Mouse (Mus musculus): Measurements from ENCODE around the gene Cdc42ep1. TPM values are rescaled to one million over a fixed set of nuclear protein-coding genes. Genes with fewer than 3 reads are reported as not detected.

Cdc42ep1 gene
- 12.6 and 19.8 TPM in 2 replicates for polyA plus RNA-seq (2015; fragmentation: Nextera tagmentation; extraction: Ambion mirVana)

DNA sequence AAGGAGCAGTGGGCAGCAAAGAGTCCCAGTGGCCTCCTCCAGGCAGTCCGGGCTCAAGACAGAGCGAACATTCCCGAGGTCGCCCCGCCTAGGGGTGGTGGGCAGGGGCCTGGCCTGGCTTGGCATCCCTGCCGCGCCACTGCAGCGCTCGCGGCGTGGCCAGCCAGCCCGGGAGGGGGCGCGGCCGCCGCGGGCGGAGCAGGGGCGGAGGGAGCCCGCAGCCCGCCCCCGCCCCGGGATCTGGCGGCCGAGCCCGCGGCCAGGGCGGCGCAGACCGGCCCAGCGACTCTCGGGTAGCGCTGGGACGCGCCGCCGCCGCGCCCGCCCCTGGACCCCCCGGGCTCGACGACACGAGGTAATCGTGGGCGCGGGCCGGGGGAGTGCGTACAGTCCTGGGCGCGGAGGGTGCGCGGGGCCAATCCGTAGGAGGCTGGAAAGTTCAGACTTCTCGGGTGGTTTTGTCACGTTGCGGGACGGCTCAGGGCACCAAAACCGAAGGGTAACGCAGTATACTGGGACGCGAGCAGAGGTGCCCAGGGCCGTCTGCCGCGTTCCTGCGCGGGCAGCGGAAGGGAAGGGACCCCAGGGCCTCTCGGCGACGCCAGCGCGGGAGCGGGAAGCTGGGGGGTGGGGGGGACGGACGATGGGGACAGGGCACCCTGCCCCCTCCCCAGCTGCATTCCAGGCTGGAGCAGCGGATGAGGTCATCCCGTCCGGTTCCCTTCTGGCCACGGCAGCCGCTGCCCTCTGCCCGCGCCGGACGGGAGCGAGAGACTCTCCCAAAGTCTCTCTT lies at the start of gene Cdc42ep1:
Gene Cdc42ep1 (plus strand): TSS at position 254 of the 793 bp plus-strand sequence.
- peaks cover 29% of the 10 kb centered on the region for H3K4me1 ChIP-seq (ENCODE audit: insufficient read depth)
- H3K9me3 ChIP-seq (ENCODE audit: low read length) = no peaks in the 10 kb centered on the region
- H3K36me3 ChIP-seq (replicated peaks; ENCODE audit: insufficient read depth, low read length) = peaks cover 6% of the 10 kb centered on the region
- DNase-seq = peak; percentile 66
- H3K4me3 ChIP-seq (ENCODE audit: low read depth, low read length) = peak within 1 kb of the TSS; percentile 68
- peak; percentile 79 for ATAC-seq
- WGBS (ENCODE audit: insufficient replicate concordance) = 1% methylated on average over 59 of the region's 86 CpGs
- TF ChIP-seq EP300 (IDR thresholded peaks at IDR 0.05; ENCODE audit: low read depth) (0 out of 2 replicates have a peak, but pooled peaks have one; percentile 7), CTCF (IDR thresholded peaks at IDR 0.05; ENCODE audit: low read depth) (no peak)
- H3K27ac ChIP-seq (ENCODE audit: low read depth) = peak within 1 kb of the TSS; percentile 97
- peaks cover 18% of the 10 kb centered on the region for H3K27me3 ChIP-seq (ENCODE audit: insufficient read depth, low read length)
- H3K9ac ChIP-seq (replicated peaks) = peak within 1 kb of the TSS; percentile 80
- H3K4me2 ChIP-seq (ENCODE audit: low read depth, low read length) = peak within 1 kb of the TSS; percentile 75

DNA sequence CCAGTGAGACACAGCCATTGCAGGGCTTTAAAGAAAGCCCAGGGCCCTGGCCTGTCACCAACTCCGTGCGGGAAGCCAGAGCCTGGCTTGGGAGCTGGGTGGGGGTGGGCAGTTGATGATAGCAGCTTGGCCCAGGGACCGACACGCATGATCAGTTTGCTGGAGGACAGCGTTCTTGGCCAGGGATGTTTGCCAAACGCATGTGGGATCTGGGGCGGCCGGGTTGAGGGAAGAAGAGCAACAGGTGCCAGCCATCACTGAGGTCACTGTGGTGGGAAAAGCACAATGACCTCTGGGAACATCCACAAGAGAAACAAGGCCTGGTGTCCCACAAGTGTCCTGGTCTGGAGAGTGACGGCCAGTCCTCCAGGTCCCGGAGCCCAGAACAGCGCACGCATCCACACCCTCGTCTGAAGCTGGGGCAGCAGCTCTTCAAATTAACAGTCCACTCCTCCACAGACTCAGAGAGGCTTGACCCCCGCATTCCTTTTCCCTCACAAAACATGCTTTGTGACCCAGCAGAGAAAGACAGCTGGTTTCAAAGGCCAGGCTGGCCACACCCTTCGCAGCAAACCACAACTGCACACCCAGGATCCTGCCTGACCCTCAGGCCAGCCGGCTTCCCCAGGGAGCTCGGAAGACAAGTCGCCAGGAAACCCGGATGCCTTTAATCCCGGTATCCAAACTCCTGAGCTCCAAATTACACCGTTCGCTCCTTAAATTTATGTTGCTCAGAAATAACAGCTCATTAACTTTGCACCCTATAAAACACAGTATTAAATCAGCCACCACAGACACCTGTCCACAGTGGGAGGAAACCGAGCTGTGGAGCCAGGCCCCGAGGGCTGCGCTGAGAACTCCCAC lies 46.0 kb upstream of the Cdc42ep1 start:
- Histone ChIP-seq H3K36me3 (replicated peaks; ENCODE audit: insufficient read depth, low read length) (peaks cover 14% of the 10 kb centered on the region), H3K9ac (replicated peaks) (no peak overlapping the region), H3K27me3 (ENCODE audit: insufficient read depth, low read length) (0 out of 2 replicates have a peak, but pooled peaks cover 1% of the 10 kb centered on the region), H3K4me1 (ENCODE audit: insufficient read depth) (no peaks in the 10 kb centered on the region), H3K4me3 (ENCODE audit: low read depth, low read length) (no peak overlapping the region), H3K9me3 (ENCODE audit: low read length) (no peaks in the 10 kb centered on the region), H3K27ac (ENCODE audit: low read depth) (no peak overlapping the region), H3K4me2 (ENCODE audit: low read depth, low read length) (no peak overlapping the region)
- WGBS (ENCODE audit: insufficient replicate concordance) = 71% methylated on average over 25 of the region's 25 CpGs
- DNase-seq (no peak), ATAC-seq (no peak)
- TF ChIP-seq CTCF (IDR thresholded peaks at IDR 0.05; ENCODE audit: low read depth) = no peak
- TF ChIP-seq EP300 (IDR thresholded peaks at IDR 0.05; ENCODE audit: low read depth) = no peak

DNA sequence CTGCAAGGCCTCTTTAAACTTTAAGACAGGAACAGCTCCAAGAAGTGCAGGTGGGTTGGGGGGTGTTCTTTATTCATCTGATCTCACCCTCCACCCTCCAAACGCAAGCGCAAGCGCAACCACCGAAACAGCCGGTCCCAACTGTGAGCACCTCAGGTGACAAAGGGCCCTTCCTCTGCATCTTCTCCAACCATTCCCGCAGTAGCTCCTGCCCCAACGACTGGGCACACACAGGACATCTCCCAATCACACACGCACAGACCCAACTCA lies 45.4 kb upstream of the Cdc42ep1 start:
- H3K4me3 ChIP-seq (ENCODE audit: low read depth, low read length) = no peak overlapping the region
- H3K9ac ChIP-seq (replicated peaks) = no peak overlapping the region
- peaks cover 14% of the 10 kb centered on the region for H3K36me3 ChIP-seq (replicated peaks; ENCODE audit: insufficient read depth, low read length)
- H3K9me3 ChIP-seq (ENCODE audit: low read length) = no peaks in the 10 kb centered on the region
- ATAC-seq = no peak
- 87% methylated on average over 8 of the region's 8 CpGs for WGBS (ENCODE audit: insufficient replicate concordance)
- H3K4me1 ChIP-seq (ENCODE audit: insufficient read depth) = no peaks in the 10 kb centered on the region
- no peak overlapping the region for H3K27ac ChIP-seq (ENCODE audit: low read depth)
- H3K27me3 ChIP-seq (ENCODE audit: insufficient read depth, low read length) = 0 out of 2 replicates have a peak, but pooled peaks cover 7% of the 10 kb centered on the region
- no peak for TF ChIP-seq CTCF (IDR thresholded peaks at IDR 0.05; ENCODE audit: low read depth)
- TF ChIP-seq EP300 (IDR thresholded peaks at IDR 0.05; ENCODE audit: low read depth) = no peak
- no peak for DNase-seq
- no peak overlapping the region for H3K4me2 ChIP-seq (ENCODE audit: low read depth, low read length)

DNA sequence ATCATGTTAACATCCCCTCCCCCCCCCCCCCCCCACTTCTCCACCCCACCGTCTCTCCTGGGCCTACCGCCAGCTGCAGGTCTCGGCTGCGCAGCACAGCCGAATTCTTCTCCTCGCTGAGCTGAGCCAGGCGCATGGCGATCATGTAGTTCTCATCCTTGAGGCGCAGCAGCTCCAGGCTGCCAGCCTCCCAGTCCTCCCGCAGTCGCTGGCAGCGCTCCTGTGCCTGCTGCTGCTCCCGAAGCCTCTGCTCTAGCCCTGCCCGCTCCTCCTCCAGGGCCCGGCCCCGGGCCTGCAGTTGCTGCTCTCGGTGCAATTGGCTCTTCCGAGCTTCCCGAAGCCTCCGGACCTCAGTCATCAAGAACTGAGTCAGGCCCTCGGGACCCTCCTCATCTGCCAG lies 43.4 kb upstream of the Cdc42ep1 start:
- H3K27me3 ChIP-seq (ENCODE audit: insufficient read depth, low read length) = peaks cover 24% of the 10 kb centered on the region; the same call in 1 of the 2 replicates
- H3K9me3 ChIP-seq (ENCODE audit: low read length) = no peaks in the 10 kb centered on the region
- H3K27ac ChIP-seq (ENCODE audit: low read depth) = no peak overlapping the region
- no peak overlapping the region for H3K4me3 ChIP-seq (ENCODE audit: low read depth, low read length)
- H3K9ac ChIP-seq (replicated peaks) = no peak overlapping the region
- ATAC-seq (no peak), DNase-seq (no peak)
- H3K36me3 ChIP-seq (replicated peaks; ENCODE audit: insufficient read depth, low read length) = peaks cover 11% of the 10 kb centered on the region
- no peak overlapping the region for H3K4me2 ChIP-seq (ENCODE audit: low read depth, low read length)
- H3K4me1 ChIP-seq (ENCODE audit: insufficient read depth) = peaks cover 11% of the 10 kb centered on the region; the same call in 1 of the 2 replicates
- 75% methylated on average over 21 of the region's 21 CpGs for WGBS (ENCODE audit: insufficient replicate concordance)
- TF ChIP-seq CTCF (IDR thresholded peaks at IDR 0.05; ENCODE audit: low read depth) (no peak), EP300 (IDR thresholded peaks at IDR 0.05; ENCODE audit: low read depth) (no peak)

DNA sequence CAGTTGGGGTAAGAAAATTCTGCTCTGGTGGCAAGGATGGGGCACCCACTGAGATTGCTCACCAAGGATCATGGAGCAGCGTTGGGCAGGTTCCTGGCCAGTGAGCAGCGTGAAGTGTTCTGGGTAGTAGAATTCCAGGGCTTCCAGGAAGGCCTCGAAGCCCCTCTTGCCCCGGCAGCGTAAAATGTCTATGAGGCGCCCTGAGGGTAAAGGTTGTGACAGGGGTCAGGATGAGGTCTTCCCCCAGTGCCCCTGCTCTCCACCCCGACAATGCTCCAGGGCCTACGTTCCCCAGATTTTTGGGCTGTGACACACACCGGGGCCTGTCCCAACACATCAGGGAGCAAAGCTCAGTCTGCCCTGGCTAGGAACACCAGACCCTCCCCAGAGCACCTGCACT lies 40.9 kb upstream of the Cdc42ep1 start:
- H3K4me1 ChIP-seq (ENCODE audit: insufficient read depth) = peaks cover 18% of the 10 kb centered on the region
- peak overlapping the region; percentile 90 for H3K4me2 ChIP-seq (ENCODE audit: low read depth, low read length)
- H3K36me3 ChIP-seq (replicated peaks; ENCODE audit: insufficient read depth, low read length) = peaks cover 4% of the 10 kb centered on the region; the same call in 1 of the 2 replicates
- ATAC-seq (peak; percentile 7; the same call in 1 of the 2 replicates), DNase-seq (no peak)
- TF ChIP-seq CTCF (IDR thresholded peaks at IDR 0.05; ENCODE audit: low read depth) (no peak), EP300 (IDR thresholded peaks at IDR 0.05; ENCODE audit: low read depth) (no peak)
- peaks cover 24% of the 10 kb centered on the region; the same call in 1 of the 2 replicates for H3K27me3 ChIP-seq (ENCODE audit: insufficient read depth, low read length)
- H3K27ac ChIP-seq (ENCODE audit: low read depth) = no peak overlapping the region
- WGBS (ENCODE audit: insufficient replicate concordance) = 73% methylated on average over 9 of the region's 9 CpGs
- peak overlapping the region; percentile 66 for H3K4me3 ChIP-seq (ENCODE audit: low read depth, low read length)
- H3K9ac ChIP-seq (replicated peaks) = peak overlapping the region; percentile 69
- H3K9me3 ChIP-seq (ENCODE audit: low read length) = no peaks in the 10 kb centered on the region
